Mouse (Mus musculus): ENCODE data around the gene Stk17b. TPM values are rescaled to one million over a fixed set of nuclear protein-coding genes. Genes with fewer than 3 reads are reported as not detected.
A peak's percentile ranks its signal among the peaks of the same experiment; 100 is the strongest.

Stk17b gene
- total and polyA plus RNA-seq, 3 experiments: 6.4 to 8.0 TPM; not detected in 1

GRCm38 (mm10) chr1:53772967-53773366, 12.1 kb downstream of the Stk17b start:
- no peak for DNase-seq (ENCODE audit: low read depth, low spot score)
- TF ChIP-seq GATA1 (IDR thresholded peaks at IDR 0.05; ENCODE audit: low read depth, low read length) (no peak), MYC (IDR thresholded peaks at IDR 0.05; ENCODE audit: low read depth, low read length) (no peak), MXI1 (IDR thresholded peaks at IDR 0.05; ENCODE audit: low read depth, low read length) (no peak), USF1 (IDR thresholded peaks at IDR 0.05; ENCODE audit: low read depth, low read length) (no peak), SMC3 (IDR thresholded peaks at IDR 0.05; ENCODE audit: low read depth, low read length) (no peak), HCFC1 (IDR thresholded peaks at IDR 0.05; ENCODE audit: low read depth, low read length) (no peak), CTCF (IDR thresholded peaks at IDR 0.05 in 2 of 3, conservative IDR thresholded peaks at IDR 0.05 in 1 of 3; ENCODE audit: control insufficient read depth in 1 of 3, insufficient read depth in 1 of 3, low read depth in 2 of 3, low read length in 3 of 3, poor library complexity in 1 of 3, severe bottlenecking in 1 of 3) (no peak), ZMIZ1 (IDR thresholded peaks at IDR 0.05; ENCODE audit: low read depth, low read length) (no peak), TAL1 (IDR thresholded peaks at IDR 0.05; ENCODE audit: low read length) (no peak), UBTF (IDR thresholded peaks at IDR 0.05; ENCODE audit: borderline replicate concordance, insufficient read depth, low read depth, low read length) (no peak), ZNF384 (IDR thresholded peaks at IDR 0.05; ENCODE audit: low read depth, low read length) (no peak), NRF1 (IDR thresholded peaks at IDR 0.05; ENCODE audit: insufficient read depth, low read depth, low read length, poor library complexity, severe bottlenecking) (no peak)
- Histone ChIP-seq H3K79me2 (ENCODE audit: control insufficient read depth, insufficient read depth, low read length, poor library complexity) (peaks cover under 1% of the 10 kb centered on the region; the same call in 1 of the 2 replicates), H3K9me3 (replicated peaks; ENCODE audit: insufficient read depth, low read length) (no peaks in the 10 kb centered on the region), H3K9ac (ENCODE audit: control insufficient read depth, low read depth, low read length, poor library complexity, severe bottlenecking) (no peak overlapping the region), H3K27ac (ENCODE audit: control insufficient read depth, low read depth, low read length) (peak overlapping the region; percentile 71), H3K36me3 (ENCODE audit: control insufficient read depth in 1 of 2, insufficient read depth in 2 of 2, low read length in 2 of 2) (peaks cover 6 to 31% of the 10 kb centered on the region in 2 experiments; a peak in 2 of 4 replicates), H3K27me3 (ENCODE audit: control insufficient read depth in 1 of 2, insufficient read depth in 2 of 2, low read length in 2 of 2) (no peaks in the 10 kb centered on the region), H3K4me3 (ENCODE audit: control insufficient read depth in 1 of 2, insufficient read depth in 1 of 2, low read depth in 2 of 2, low read length in 2 of 2) (no peak overlapping the region), H3K4me1 (ENCODE audit: control insufficient read depth in 1 of 2, insufficient read depth in 2 of 2, low read length in 2 of 2) (peaks cover 11 to 19% of the 10 kb centered on the region in 2 experiments)

- DNase-seq (ENCODE audit: low read depth, low spot score): no peak
- no peak for TF ChIP-seq POLR2A (IDR thresholded peaks at IDR 0.05; ENCODE audit: control insufficient read depth in 1 of 2, insufficient read depth in 1 of 2, low read depth in 1 of 2, low read length in 2 of 2, poor library complexity in 1 of 2)
- TF ChIP-seq MXI1 (IDR thresholded peaks at IDR 0.05; ENCODE audit: low read depth, low read length): no peak
- no peak for TF ChIP-seq USF1 (IDR thresholded peaks at IDR 0.05; ENCODE audit: low read depth, low read length)
- no peak for TF ChIP-seq MEF2A (IDR thresholded peaks at IDR 0.05; ENCODE audit: extremely low read depth, insufficient replicate concordance, low read depth, low read length, poor library complexity, severe bottlenecking)
- Histone ChIP-seq H3K27ac (ENCODE audit: control insufficient read depth, low read depth, low read length) (no peak overlapping the region), H3K9ac (ENCODE audit: control insufficient read depth, low read depth, low read length, poor library complexity, severe bottlenecking) (no peak overlapping the region), H3K79me2 (ENCODE audit: control insufficient read depth, insufficient read depth, low read length, poor library complexity) (no peaks in the 10 kb centered on the region; the same call in 1 of the 2 replicates), H3K9me3 (replicated peaks; ENCODE audit: insufficient read depth, low read length) (no peaks in the 10 kb centered on the region), H3K36me3 (ENCODE audit: control insufficient read depth in 1 of 2, insufficient read depth in 2 of 2, low read length in 2 of 2) (peaks cover 6 to 22% of the 10 kb centered on the region in 2 experiments; a peak in 2 of 4 replicates), H3K4me3 (ENCODE audit: control insufficient read depth in 1 of 2, insufficient read depth in 1 of 2, low read depth in 2 of 2, low read length in 2 of 2) (no peak overlapping the region), H3K4me1 (ENCODE audit: control insufficient read depth in 1 of 2, insufficient read depth in 2 of 2, low read length in 2 of 2) (peaks cover 8 to 11% of the 10 kb centered on the region in 2 experiments), H3K27me3 (ENCODE audit: control insufficient read depth in 1 of 2, insufficient read depth in 2 of 2, low read length in 2 of 2) (no peaks in the 10 kb centered on the region)
Measured at GRCm38 (mm10) chr1:53771476-53771875, 13.5 kb downstream of the Stk17b start.
